Comparison of ENCODE assay signal across 18 mouse cellular contexts in genomic region chr3:97840439-97840838, GRCm38 (mm10). TPM values are rescaled to one million over a fixed set of nuclear protein-coding genes. Genes with fewer than 3 reads are reported as not detected.
DNase-seq lines count a peak whose midpoint lies in the region; ATAC-seq and TF ChIP-seq lines count a peak whose summit lies in the region.
"Had no signal": no experiment of that assay in that cellular context is flagged by ENCODE, and none has a peak within 500 bp of the region (broad histone marks: within the 10 kb centered on the region; RNA-seq: fewer than 3 reads in every experiment).

No protein-coding gene starts in this region.

- H3K4me1 ChIP-seq in heart, embryonic 10.5 days, result no peaks in the 10 kb centered on the region
- no peaks in the 10 kb centered on the region for H3K4me1 ChIP-seq in hindbrain, embryonic 12.5 days
- H3K4me1 ChIP-seq: intestine, embryonic 15.5 days; liver, embryonic 12.5 days; midbrain, embryonic 13.5 days had no signal

- ATAC-seq in hindbrain, embryonic 12.5 days (ENCODE audit: low FRiP score), result no peak
- no peak for ATAC-seq in monocyte, adult 5-6 weeks (replicated peaks; ENCODE audit: insufficient number of reproducible peaks, low FRiP score, low TSS enrichment, poor library complexity, severe bottlenecking)
- ATAC-seq: intestine, embryonic 15.5 days; liver, embryonic 12.5 days; midbrain, embryonic 13.5 days had no signal

- H3K27me3 ChIP-seq in heart, embryonic 10.5 days (ENCODE audit: insufficient read depth, poor library complexity, severe bottlenecking), result no peaks in the 10 kb centered on the region
- no peaks in the 10 kb centered on the region; the same call in 1 of the 2 replicates for H3K27me3 ChIP-seq in hindbrain, embryonic 12.5 days
- H3K27me3 ChIP-seq: intestine, embryonic 15.5 days; liver, embryonic 12.5 days; midbrain, embryonic 13.5 days had no signal

- DNase-seq in heart, adult 11 months, result peak; percentile 72
- DNase-seq in heart, embryonic 10.5 days (ENCODE audit: low spot score), result no peak
- DNase-seq in layer of hippocampus, adult 2 months (ENCODE audit: low spot score in 2 of 2), result no peak
- DNase-seq in layer of hippocampus, postnatal 36 days, result no peak
- peak; percentile 6 for DNase-seq in Muller cell, postnatal 12 days (ENCODE audit: inconsistent ontology term)
- peak; percentile 12 for DNase-seq in retina, postnatal 1 day
- DNase-seq: cerebellum, adult 2 months; heart, postnatal 36 days; lung, postnatal 36 days; right cerebral cortex, postnatal 4 days; thymus, postnatal 36 days had no signal

- H3K36me3 ChIP-seq in heart, embryonic 10.5 days, result peaks cover 18% of the 10 kb centered on the region
- no peaks in the 10 kb centered on the region for H3K36me3 ChIP-seq in hindbrain, embryonic 12.5 days
- H3K36me3 ChIP-seq: G1E; intestine, embryonic 15.5 days; liver, embryonic 12.5 days; midbrain, embryonic 13.5 days had no signal

- no peak overlapping the region for H3K9ac ChIP-seq in hindbrain, embryonic 12.5 days
- H3K9ac ChIP-seq: intestine, embryonic 15.5 days; liver, embryonic 12.5 days; midbrain, embryonic 13.5 days had no signal

- peak; percentile 67 for TF ChIP-seq CTCF in layer of hippocampus, adult 2 months (conservative IDR thresholded peaks at IDR 0.05)

- H3K4me3 ChIP-seq in heart, embryonic 10.5 days, result no peak overlapping the region
- H3K4me3 ChIP-seq in layer of hippocampus, adult 2 months, result no peak overlapping the region
- no peak overlapping the region for H3K4me3 ChIP-seq in hindbrain, embryonic 12.5 days
- H3K4me3 ChIP-seq: erythroblast, embryonic 14.5 days; intestine, embryonic 15.5 days; liver, embryonic 12.5 days; midbrain, embryonic 13.5 days had no signal

- H3K9me3 ChIP-seq in heart, embryonic 10.5 days, result no peaks in the 10 kb centered on the region
- no peaks in the 10 kb centered on the region for H3K9me3 ChIP-seq in hindbrain, embryonic 12.5 days (replicated peaks)
- H3K9me3 ChIP-seq: G1E; intestine, embryonic 15.5 days; liver, embryonic 12.5 days; midbrain, embryonic 13.5 days had no signal

- H3K4me2 ChIP-seq in hindbrain, embryonic 12.5 days (replicated peaks), result no peak overlapping the region
- H3K4me2 ChIP-seq: intestine, embryonic 15.5 days; liver, embryonic 12.5 days; midbrain, embryonic 13.5 days had no signal

- H3K27ac ChIP-seq in heart, embryonic 10.5 days, result no peak overlapping the region
- H3K27ac ChIP-seq in layer of hippocampus, adult 2 months, result no peak overlapping the region
- H3K27ac ChIP-seq in hindbrain, embryonic 12.5 days, result no peak overlapping the region
- H3K27ac ChIP-seq: intestine, embryonic 15.5 days; liver, embryonic 12.5 days; midbrain, embryonic 13.5 days had no signal

RNA-seq across cellular contexts. Expression of gene Pde4dip, which starts 48.1 kb away (rescaled TPM):
- 42.0 and 84.8 TPM in 2 replicates for polyA plus RNA-seq in heart, embryonic 10.5 days (2016; fragmentation: Nextera tagmentation; extraction: Ambion mirVana)
- total RNA-seq in layer of hippocampus, adult 2 months (2021), result 100 to 1,000 TPM; 232 to 246 TPM
- 100 to 1,000 TPM; 223 to 235 TPM for total RNA-seq in layer of hippocampus, postnatal 36 days (2021)
- polyA plus RNA-seq in hindbrain, embryonic 12.5 days (2016; fragmentation: Nextera tagmentation; extraction: Ambion mirVana), result 50.7 and 54.9 TPM in 2 replicates
- 16.0 to 25.4 TPM (median 16.5 TPM) in 3 replicates for total RNA-seq in monocyte, adult 5-6 weeks (2017)

Comparison
In these comparisons a context has a peak if more than half of its experiments do, and no peak if none do; other contexts are left out.
1. DNase-seq: peak in heart, adult 11 months (single experiment), Muller cell, postnatal 12 days (single experiment) and retina, postnatal 1 day (single experiment); none in heart, embryonic 10.5 days (single experiment), layer of hippocampus, adult 2 months (0 of 2) and layer of hippocampus, postnatal 36 days (0 of 2).